Mouse (Mus musculus): ENCODE measurements at regions not wholly inside any gene's neighbourhood (a gene's known extent, or its start where the extent isn't known, plus 50 kb on each side); places are given as distances from the start of the nearest gene placed in this dataset.

- TF ChIP-seq BHLHE40 (IDR thresholded peaks at IDR 0.05; ENCODE audit: borderline replicate concordance, low read depth, low read length) (no peak), USF2 (IDR thresholded peaks at IDR 0.05; ENCODE audit: borderline replicate concordance in 1 of 2, insufficient read depth in 1 of 2, low read depth in 1 of 2, low read length in 2 of 2) (no peak), MYC (IDR thresholded peaks at IDR 0.05; ENCODE audit: low read depth, low read length) (no peak), ETS1 (IDR thresholded peaks at IDR 0.05; ENCODE audit: low read depth, low read length) (no peak), UBTF (IDR thresholded peaks at IDR 0.05; ENCODE audit: borderline replicate concordance, insufficient read depth, low read depth, low read length) (no peak), JUND (IDR thresholded peaks at IDR 0.05; ENCODE audit: low read depth, low read length) (no peak), POLR2AphosphoS5 (IDR thresholded peaks at IDR 0.05; ENCODE audit: borderline replicate concordance, low read depth, low read length) (no peak), POLR2AphosphoS2 (IDR thresholded peaks at IDR 0.05; ENCODE audit: low read length) (no peak), MAZ (IDR thresholded peaks at IDR 0.05; ENCODE audit: low read depth, low read length) (no peak), RCOR1 (IDR thresholded peaks at IDR 0.05; ENCODE audit: low read depth, low read length) (no peak), CTCF (IDR thresholded peaks at IDR 0.05 in 2 of 3, conservative IDR thresholded peaks at IDR 0.05 in 1 of 3; ENCODE audit: control insufficient read depth in 1 of 3, insufficient read depth in 1 of 3, low read depth in 2 of 3, low read length in 3 of 3, poor library complexity in 1 of 3, severe bottlenecking in 1 of 3) (no peak), TCF12 (IDR thresholded peaks at IDR 0.05; ENCODE audit: low read depth, low read length) (no peak)
- Histone ChIP-seq H3K27ac (ENCODE audit: control insufficient read depth, low read depth, low read length) (no peak overlapping the region), H3K4me1 (ENCODE audit: control insufficient read depth in 1 of 2, insufficient read depth in 2 of 2, low read length in 2 of 2) (no peaks in the 10 kb centered on the region), H3K9me3 (replicated peaks; ENCODE audit: insufficient read depth, low read length) (no peaks in the 10 kb centered on the region), H3K9ac (ENCODE audit: control insufficient read depth, low read depth, low read length, poor library complexity, severe bottlenecking) (no peak overlapping the region), H3K27me3 (ENCODE audit: control insufficient read depth in 1 of 2, insufficient read depth in 2 of 2, low read length in 2 of 2) (no peaks in the 10 kb centered on the region), H3K4me3 (ENCODE audit: control insufficient read depth in 1 of 2, insufficient read depth in 1 of 2, low read depth in 2 of 2, low read length in 2 of 2) (no peak overlapping the region), H3K36me3 (ENCODE audit: control insufficient read depth in 1 of 2, insufficient read depth in 2 of 2, low read length in 2 of 2) (no peaks in the 10 kb centered on the region), H3K79me2 (ENCODE audit: control insufficient read depth, insufficient read depth, low read length, poor library complexity) (no peaks in the 10 kb centered on the region)
- DNase-seq (ENCODE audit: low read depth, low spot score) = no peak
Measured at GRCm38 (mm10) chr12:73408614-73409013, 122.0 kb downstream of the Slc38a6 start.

GRCm38 (mm10) chr12:73408165-73408564, 121.6 kb downstream of the Slc38a6 start:
- H3K9me3 ChIP-seq (replicated peaks; ENCODE audit: insufficient read depth, low read length) = no peaks in the 10 kb centered on the region
- no peak overlapping the region for H3K4me3 ChIP-seq (ENCODE audit: control insufficient read depth in 1 of 2, insufficient read depth in 1 of 2, low read depth in 2 of 2, low read length in 2 of 2)
- no peaks in the 10 kb centered on the region for H3K79me2 ChIP-seq (ENCODE audit: control insufficient read depth, insufficient read depth, low read length, poor library complexity)
- DNase-seq (ENCODE audit: low read depth, low spot score) = no peak
- no peaks in the 10 kb centered on the region for H3K27me3 ChIP-seq (ENCODE audit: control insufficient read depth in 1 of 2, insufficient read depth in 2 of 2, low read length in 2 of 2)
- H3K27ac ChIP-seq (ENCODE audit: control insufficient read depth, low read depth, low read length) = no peak overlapping the region
- TF ChIP-seq ZNF384 (IDR thresholded peaks at IDR 0.05; ENCODE audit: low read depth, low read length) (no peak), JUND (IDR thresholded peaks at IDR 0.05; ENCODE audit: low read depth, low read length) (no peak), CTCF (IDR thresholded peaks at IDR 0.05 in 2 of 3, conservative IDR thresholded peaks at IDR 0.05 in 1 of 3; ENCODE audit: control insufficient read depth in 1 of 3, insufficient read depth in 1 of 3, low read depth in 2 of 3, low read length in 3 of 3, poor library complexity in 1 of 3, severe bottlenecking in 1 of 3) (no peak), NRF1 (IDR thresholded peaks at IDR 0.05; ENCODE audit: insufficient read depth, low read depth, low read length, poor library complexity, severe bottlenecking) (no peak), MAFK (IDR thresholded peaks at IDR 0.05; ENCODE audit: borderline replicate concordance, low read depth, low read length) (no peak), BHLHE40 (IDR thresholded peaks at IDR 0.05; ENCODE audit: borderline replicate concordance, low read depth, low read length) (no peak), MYB (IDR thresholded peaks at IDR 0.05; ENCODE audit: low read depth, low read length) (no peak), SIN3A (IDR thresholded peaks at IDR 0.05; ENCODE audit: low read length) (no peak), MXI1 (IDR thresholded peaks at IDR 0.05; ENCODE audit: low read depth, low read length) (no peak), ZC3H11A (IDR thresholded peaks at IDR 0.05; ENCODE audit: low read depth, low read length) (no peak), CHD2 (IDR thresholded peaks at IDR 0.05; ENCODE audit: low read length) (no peak), HCFC1 (IDR thresholded peaks at IDR 0.05; ENCODE audit: low read depth, low read length) (no peak), ETS1 (IDR thresholded peaks at IDR 0.05; ENCODE audit: low read depth, low read length) (no peak)
- no peaks in the 10 kb centered on the region for H3K4me1 ChIP-seq (ENCODE audit: control insufficient read depth in 1 of 2, insufficient read depth in 2 of 2, low read length in 2 of 2)
- no peak overlapping the region for H3K9ac ChIP-seq (ENCODE audit: control insufficient read depth, low read depth, low read length, poor library complexity, severe bottlenecking)
- no peaks in the 10 kb centered on the region for H3K36me3 ChIP-seq (ENCODE audit: control insufficient read depth in 1 of 2, insufficient read depth in 2 of 2, low read length in 2 of 2)

Data from MEL (cell line).